Mouse (Mus musculus): ENCODE measurements around the gene Kcnma1.

DNA sequence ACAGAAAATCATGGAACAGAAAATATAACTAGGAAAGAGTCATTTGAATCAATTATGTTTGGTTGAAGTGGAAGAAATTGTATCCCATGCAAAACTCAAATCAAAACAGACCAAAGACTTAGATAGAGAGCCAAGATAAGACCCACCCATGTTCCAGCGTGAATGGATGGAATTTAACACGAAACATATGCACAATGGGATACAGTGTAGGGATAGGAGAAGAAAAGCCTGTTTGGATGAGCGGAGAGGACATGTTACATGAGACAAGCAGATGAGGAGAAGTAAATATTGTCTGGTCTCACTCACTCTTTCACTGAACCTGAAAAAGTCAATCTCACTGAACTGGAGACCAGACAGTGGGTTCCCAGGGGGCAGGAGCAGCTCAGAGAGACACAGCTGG is 463.8 kb downstream of the Kcnma1 start:
- no peak for TF ChIP-seq POLR2A (IDR thresholded peaks at IDR 0.05; ENCODE audit: insufficient read length, low read depth)
- TF ChIP-seq E2F4 (IDR thresholded peaks at IDR 0.05; ENCODE audit: insufficient read depth), result no peak
- no peak for TF ChIP-seq TCF12 (IDR thresholded peaks at IDR 0.05; ENCODE audit: insufficient read depth, poor library complexity, severe bottlenecking)
- TF ChIP-seq MAX (IDR thresholded peaks at IDR 0.05; ENCODE audit: low read depth), result no peak
- TF ChIP-seq MYOG (IDR thresholded peaks at IDR 0.05; ENCODE audit: control insufficient read depth in 1 of 3, insufficient read depth in 1 of 3, insufficient read length in 2 of 3, low read depth in 2 of 3), result no peak
- TF ChIP-seq CEBPB (IDR thresholded peaks at IDR 0.05; ENCODE audit: insufficient read depth, poor library complexity, severe bottlenecking), result no peak
- TF ChIP-seq USF1 (IDR thresholded peaks at IDR 0.05; ENCODE audit: low read depth), result no peak
- no peak for TF ChIP-seq TCF3 (IDR thresholded peaks at IDR 0.05; ENCODE audit: insufficient read length, low read depth)
- TF ChIP-seq MYOD1 (IDR thresholded peaks at IDR 0.05; ENCODE audit: control insufficient read depth in 1 of 3, insufficient read length in 2 of 3, low read depth in 2 of 3), result no peak
- TF ChIP-seq REST (IDR thresholded peaks at IDR 0.05; ENCODE audit: insufficient read depth, insufficient read length), result no peak
